ENCODE assay signal across 8 mouse cellular contexts in the genomic region with DNA sequence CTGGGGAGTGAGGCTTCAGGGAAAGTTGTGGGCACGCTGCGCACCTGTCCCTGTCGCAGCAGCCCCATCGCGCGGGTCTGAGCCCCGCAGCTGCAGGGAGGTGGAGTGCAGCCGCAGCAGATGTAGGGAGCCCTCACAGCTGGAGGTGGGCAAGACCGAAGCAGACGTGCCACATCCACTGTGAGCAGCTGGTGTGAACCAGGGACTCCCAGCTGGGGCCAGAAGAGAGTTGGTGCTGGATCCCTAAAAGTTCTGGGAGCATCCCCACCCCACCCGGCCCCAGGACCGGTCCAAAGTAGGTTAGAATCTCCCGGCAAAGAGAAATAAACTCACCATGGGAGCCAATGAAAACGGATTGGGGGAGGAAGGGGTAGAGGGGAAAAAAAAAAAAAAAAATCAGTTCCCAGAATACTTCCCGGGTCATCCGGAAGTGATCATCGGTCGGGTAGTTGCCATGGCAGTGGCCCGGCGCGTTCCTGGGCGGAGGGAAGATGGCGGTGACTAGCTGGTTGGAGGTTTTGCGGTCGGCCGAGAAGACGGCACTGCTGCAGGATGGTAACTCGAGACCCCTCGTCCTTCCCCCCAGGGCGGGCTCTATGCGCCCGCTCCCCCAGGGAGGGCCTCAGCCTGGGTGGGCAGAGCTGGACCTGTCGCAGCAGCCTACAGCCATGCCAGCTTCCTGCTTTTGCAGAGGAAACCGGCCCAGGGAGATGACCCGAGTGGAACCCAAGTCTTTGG. TPM values are rescaled to one million over a fixed set of nuclear protein-coding genes. Genes with fewer than 3 reads are reported as not detected.
A peak's percentile ranks its signal among the peaks of the same experiment; 100 is the strongest.
DNase-seq lines count a peak whose midpoint lies in the region; ATAC-seq lines count a peak whose summit lies in the region.

A gene (minus strand): TSS at position 379 of the 738 bp plus-strand sequence.
A gene (plus strand): TSS at position 463 of the 738 bp plus-strand sequence.

- under 1% methylated on average over 35 of the region's 35 CpGs for WGBS in heart, embryonic 13.5 days
- under 1% methylated on average over 35 of the region's 35 CpGs for WGBS in liver, embryonic 13.5 days (ENCODE audit: insufficient replicate concordance)
- 0% methylated on average over 35 of the region's 35 CpGs for WGBS in stomach, embryonic 15.5 days

- H3K36me3 ChIP-seq in heart, embryonic 13.5 days, result peaks cover 26% of the 10 kb centered on the region
- H3K36me3 ChIP-seq in liver, embryonic 13.5 days, result peaks cover 13% of the 10 kb centered on the region
- H3K36me3 ChIP-seq in stomach, embryonic 15.5 days, result 0 out of 2 replicates have a peak, but pooled peaks cover 4% of the 10 kb centered on the region

- DNase-seq in CD4-positive helper T cell, adult 2 months (ENCODE audit: low read depth, low spot score), result peak; percentile 87
- peak; percentile 69 for DNase-seq in brain, embryonic 18.5 days (ENCODE audit: low read depth, low spot score)
- DNase-seq in kidney, postnatal 10 days, result peak; percentile 91
- peak; percentile 68 for DNase-seq in liver, embryonic 13.5 days
- DNase-seq in natural killer cell, adult 2 months (ENCODE audit: low spot score in 2 of 2), result peak; percentile 73 to 76

- H3K4me2 ChIP-seq in heart, embryonic 13.5 days, result peak within 1 kb of the TSS; percentile 97
- peak within 1 kb of the TSS; percentile 92 for H3K4me2 ChIP-seq in liver, embryonic 13.5 days
- H3K4me2 ChIP-seq in stomach, embryonic 15.5 days, result peak within 1 kb of the TSS; percentile 87

- H3K9me3 ChIP-seq in heart, embryonic 13.5 days, result no peaks in the 10 kb centered on the region
- no peaks in the 10 kb centered on the region for H3K9me3 ChIP-seq in liver, embryonic 13.5 days (replicated peaks)
- H3K9me3 ChIP-seq in stomach, embryonic 15.5 days, result no peaks in the 10 kb centered on the region

- no peaks in the 10 kb centered on the region for H3K27me3 ChIP-seq in heart, embryonic 13.5 days (replicated peaks)
- no peaks in the 10 kb centered on the region for H3K27me3 ChIP-seq in liver, embryonic 13.5 days
- H3K27me3 ChIP-seq in stomach, embryonic 15.5 days (replicated peaks), result no peaks in the 10 kb centered on the region

- H3K4me1 ChIP-seq in heart, embryonic 13.5 days, result peaks cover 14% of the 10 kb centered on the region
- peaks cover 43% of the 10 kb centered on the region for H3K4me1 ChIP-seq in liver, embryonic 13.5 days (replicated peaks)
- H3K4me1 ChIP-seq in stomach, embryonic 15.5 days, result peaks cover 16% of the 10 kb centered on the region; the same call in 1 of the 2 replicates

- peak within 1 kb of the TSS; percentile 94 for H3K9ac ChIP-seq in heart, embryonic 13.5 days
- peak within 1 kb of the TSS; percentile 80 for H3K9ac ChIP-seq in liver, embryonic 13.5 days
- H3K9ac ChIP-seq in stomach, embryonic 15.5 days, result peak within 1 kb of the TSS; percentile 57

- peak within 1 kb of the TSS; percentile 73 for H3K27ac ChIP-seq in heart, embryonic 13.5 days (replicated peaks)
- peak within 1 kb of the TSS; percentile 64; the same call in 1 of the 2 replicates for H3K27ac ChIP-seq in liver, embryonic 13.5 days
- H3K27ac ChIP-seq in stomach, embryonic 15.5 days, result peak within 1 kb of the TSS; percentile 32

- H3K4me3 ChIP-seq in heart, embryonic 13.5 days, result peak within 1 kb of the TSS; percentile 88
- H3K4me3 ChIP-seq in liver, embryonic 13.5 days (replicated peaks), result peak within 1 kb of the TSS; percentile 81
- peak within 1 kb of the TSS; percentile 63 for H3K4me3 ChIP-seq in stomach, embryonic 15.5 days (replicated peaks)

- peak; percentile 87 for ATAC-seq in erythroid progenitor cell, adult 5-6 weeks (replicated peaks; ENCODE audit: low FRiP score, poor library complexity, severe bottlenecking)
- ATAC-seq in heart, embryonic 13.5 days (ENCODE audit: extremely low read depth, insufficient number of reproducible peaks, low FRiP score, low TSS enrichment), result peak; percentile 67
- peak; percentile 72 for ATAC-seq in liver, embryonic 13.5 days (ENCODE audit: low read depth)
- peak; percentile 79 for ATAC-seq in stomach, embryonic 15.5 days (ENCODE audit: insufficient read depth, low FRiP score, low read depth)

RNA-seq across cellular contexts. Expression of the first gene that starts in this region (rescaled TPM):
- 3.6 TPM in 1 of 2 replicates, not detected in the other for total RNA-seq in erythroid progenitor cell, adult 5-6 weeks (2015; ENCODE audit: low replicate concordance)
- total RNA-seq in erythroid progenitor cell, adult 5-6 weeks (2017; ENCODE audit: low replicate concordance), result 3.0 TPM in 1 of 2 replicates, not detected in the other
- 13.2 and 15.6 TPM in 2 replicates for polyA plus RNA-seq in heart, embryonic 13.5 days (2015; fragmentation: Nextera tagmentation; extraction: Ambion mirVana)
- 6.7 and 7.1 TPM in 2 replicates for polyA plus RNA-seq in liver, embryonic 13.5 days (2015; fragmentation: Nextera tagmentation; extraction: Ambion mirVana)
- 12.5 and 12.8 TPM in 2 replicates for polyA plus RNA-seq in stomach, embryonic 15.5 days (2015; fragmentation: Nextera tagmentation; extraction: Ambion mirVana)

RNA-seq across cellular contexts. Expression of the second gene that starts in this region (rescaled TPM):
- 3.4 TPM in 1 of 2 replicates, not detected in the other for total RNA-seq in erythroid progenitor cell, adult 5-6 weeks (2015; ENCODE audit: low replicate concordance)
- total RNA-seq in erythroid progenitor cell, adult 5-6 weeks (2017; ENCODE audit: low replicate concordance), result 4.0 and 7.7 TPM in 2 replicates
- polyA plus RNA-seq in heart, embryonic 13.5 days (2015; fragmentation: Nextera tagmentation; extraction: Ambion mirVana), result 27.7 and 31.1 TPM in 2 replicates
- 19.9 and 21.5 TPM in 2 replicates for polyA plus RNA-seq in liver, embryonic 13.5 days (2015; fragmentation: Nextera tagmentation; extraction: Ambion mirVana)
- polyA plus RNA-seq in stomach, embryonic 15.5 days (2015; fragmentation: Nextera tagmentation; extraction: Ambion mirVana), result 37.5 and 43.2 TPM in 2 replicates

Comparison
In these comparisons a context has a peak if more than half of its experiments do, and no peak if none do; other contexts are left out.
1. Peak in every context shown above with its lines: DNase-seq, ATAC-seq, H3K4me3 ChIP-seq and H3K27ac ChIP-seq.